ENCODE assay signal across 8 mouse cellular contexts in genomic region chr8:119440250-119440951, GRCm38 (mm10). TPM values are rescaled to one million over a fixed set of nuclear protein-coding genes. Genes with fewer than 3 reads are reported as not detected.
DNase-seq lines count a peak whose midpoint lies in the region; ATAC-seq and TF ChIP-seq lines count a peak whose summit lies in the region.

No protein-coding gene starts in this region.

- no peaks in the 10 kb centered on the region for H3K9me3 ChIP-seq in hindbrain, embryonic 15.5 days

- H3K27me3 ChIP-seq in hindbrain, embryonic 15.5 days, result no peaks in the 10 kb centered on the region; the same call in 1 of the 2 replicates

- peak overlapping the region; percentile 78 for H3K4me3 ChIP-seq in gastrocnemius, adult 2 months
- H3K4me3 ChIP-seq in hindbrain, embryonic 15.5 days, result no peak overlapping the region

- peak; percentile 63 for DNase-seq in right cerebral cortex, adult 18-20 months
- DNase-seq in right cerebral cortex, postnatal 36 days (ENCODE audit: low spot score in 2 of 2), result no peak
- peak; percentile 63 to 75 for DNase-seq in cerebellum, postnatal 14 days
- DNase-seq in gastrocnemius, adult 2 months, result peak; percentile 81
- DNase-seq in left cerebral cortex, postnatal 4 days, result peak; percentile 59
- peak; percentile 32 to 33 for DNase-seq in spleen, postnatal 36 days (ENCODE audit: low spot score in 2 of 2)

- no peak overlapping the region for H3K9ac ChIP-seq in hindbrain, embryonic 15.5 days

- H3K4me1 ChIP-seq in hindbrain, embryonic 15.5 days (replicated peaks), result peaks cover 19% of the 10 kb centered on the region

- H3K36me3 ChIP-seq in hindbrain, embryonic 15.5 days, result no peaks in the 10 kb centered on the region

- TF ChIP-seq CTCF in gastrocnemius, adult 2 months (IDR thresholded peaks at IDR 0.05), result peak; percentile 59

- intact Hi-C loops in gastrocnemius, adult 2 months (cut with DNase I), result loop anchor here (2.0 to 10.0 kb wide), 3 partner anchors 28 to 237 kb away; partner anchors contain the start of gene Taf1c
- intact Hi-C loops in left cerebral cortex, postnatal 4 days (cut with DNase I), result loop anchor here (5.0 to 10.0 kb wide), 2 partner anchors 164 to 237 kb away; partner anchors contain the start of gene Taf1c

- H3K4me2 ChIP-seq in hindbrain, embryonic 15.5 days, result peak overlapping the region; percentile 32; the same call in 1 of the 2 replicates

- 14% methylated on average over 16 of the region's 16 CpGs for WGBS in hindbrain, embryonic 15.5 days

- H3K27ac ChIP-seq in gastrocnemius, adult 2 months, result peak overlapping the region; percentile 92
- H3K27ac ChIP-seq in hindbrain, embryonic 15.5 days (replicated peaks), result no peak overlapping the region; the same call in 1 of the 2 replicates

- no peak; the same call in 1 of the 2 replicates for ATAC-seq in hindbrain, embryonic 15.5 days (ENCODE audit: low FRiP score, low read depth)
- ATAC-seq in megakaryocyte-erythroid progenitor cell, adult 5-6 weeks (replicated peaks; ENCODE audit: low FRiP score, low TSS enrichment, poor library complexity, severe bottlenecking), result peak; percentile 61; the same call in 1 of the 2 replicates

RNA-seq across cellular contexts. Expression of gene Necab2, which starts 6.1 kb away (rescaled TPM):
- not detected for total RNA-seq in gastrocnemius, adult 2 months (2021)
- polyA plus RNA-seq in hindbrain, embryonic 15.5 days (2015; fragmentation: Nextera tagmentation; extraction: Ambion mirVana), result 45.8 and 48.3 TPM in 2 replicates
- total RNA-seq in left cerebral cortex, postnatal 4 days (2021), result 10 to 100 TPM; 35.9 to 48.5 TPM
- total RNA-seq in megakaryocyte-erythroid progenitor cell, adult 5-6 weeks (2014; fragmentation: Nextera tagmentation), result not detected in 2 replicates
- total RNA-seq in megakaryocyte-erythroid progenitor cell, adult 5-6 weeks (2017), result not detected in 2 replicates

RNA-seq across cellular contexts. Expression of gene Osgin1, which starts 6.5 kb away (rescaled TPM):
- 10 to 100 TPM in 1 of 2 experiments, 1 to 10 TPM in 1; 9.3 to 19.7 TPM for total RNA-seq in gastrocnemius, adult 2 months (2021)
- 0.38 TPM in 2 replicates for polyA plus RNA-seq in hindbrain, embryonic 15.5 days (2015; fragmentation: Nextera tagmentation; extraction: Ambion mirVana)
- total RNA-seq in left cerebral cortex, postnatal 4 days (2021), result under 1 TPM in 1 of 2 experiments, not detected in 1; 0.30 TPM
- 0.15 TPM in 1 of 2 replicates, not detected in the other for total RNA-seq in megakaryocyte-erythroid progenitor cell, adult 5-6 weeks (2014; fragmentation: Nextera tagmentation)
- not detected in 2 replicates for total RNA-seq in megakaryocyte-erythroid progenitor cell, adult 5-6 weeks (2017)

RNA-seq across cellular contexts. Expression of gene Mlycd, which starts 45.7 kb away (rescaled TPM):
- 100 to 1,000 TPM in 1 of 2 experiments, 10 to 100 TPM in 1; 78.9 to 103 TPM for total RNA-seq in gastrocnemius, adult 2 months (2021)
- 16.8 and 18.5 TPM in 2 replicates for polyA plus RNA-seq in hindbrain, embryonic 15.5 days (2015; fragmentation: Nextera tagmentation; extraction: Ambion mirVana)
- 10 to 100 TPM; 19.3 to 21.5 TPM for total RNA-seq in left cerebral cortex, postnatal 4 days (2021)
- total RNA-seq in megakaryocyte-erythroid progenitor cell, adult 5-6 weeks (2014; fragmentation: Nextera tagmentation), result 5.9 and 9.0 TPM in 2 replicates
- 5.8 and 6.2 TPM in 2 replicates for total RNA-seq in megakaryocyte-erythroid progenitor cell, adult 5-6 weeks (2017)

Comparison
In these comparisons a context has a peak if more than half of its experiments do, and no peak if none do; other contexts are left out.
1. DNase-seq: peak in right cerebral cortex, adult 18-20 months (single experiment), cerebellum, postnatal 14 days (2 of 2), gastrocnemius, adult 2 months (single experiment), left cerebral cortex, postnatal 4 days (single experiment) and spleen, postnatal 36 days (2 of 2); none in right cerebral cortex, postnatal 36 days (0 of 2).
2. RNA of gene Necab2, which starts 6.1 kb away (total RNA-seq): 35.9 to 48.5 TPM in left cerebral cortex, postnatal 4 days; not detected in gastrocnemius, adult 2 months and not detected in megakaryocyte-erythroid progenitor cell, adult 5-6 weeks; every median in the first group is over 10 times any median in the second.
3. RNA of gene Osgin1, which starts 6.5 kb away (total RNA-seq): 9.3 to 19.7 TPM in gastrocnemius, adult 2 months; 0.30 TPM in left cerebral cortex, postnatal 4 days and 0.15 TPM in megakaryocyte-erythroid progenitor cell, adult 5-6 weeks; every median in the first group is over 4 times any median in the second.